Mouse (Mus musculus): ENCODE measurements around the gene Morn1.

Gene Morn1

GRCm38 (mm10) chr4:155158543-155158917, 72.2 kb downstream of the Morn1 start:
- DNase-seq (ENCODE audit: low read depth, low spot score), result no peak

GRCm38 (mm10) chr4:155162433-155163319, 76.3 kb downstream of the Morn1 start:
- DNase-seq (ENCODE audit: low read depth, low spot score), result no peak

GRCm38 (mm10) chr4:155163320-155163651, 76.9 kb downstream of the Morn1 start:
- DNase-seq (ENCODE audit: low read depth, low spot score), result no peak

GRCm38 (mm10) chr4:155163685-155164084, 77.3 kb downstream of the Morn1 start:
- no peak for DNase-seq (ENCODE audit: low read depth, low spot score)

- DNase-seq (ENCODE audit: low read depth, low spot score), result no peak
Observed at GRCm38 (mm10) chr4:155164550-155164949, 78.2 kb downstream of the Morn1 start.

GRCm38 (mm10) chr4:155165861-155166260, 79.5 kb downstream of the Morn1 start:
- DNase-seq (ENCODE audit: low read depth, low spot score), result no peak

GRCm38 (mm10) chr4:155168835-155169252, 82.5 kb downstream of the Morn1 start:
- DNase-seq (ENCODE audit: low read depth, low spot score), result no peak

- no peak for DNase-seq (ENCODE audit: low read depth, low spot score)
Observed at GRCm38 (mm10) chr4:155170614-155171212, 84.3 kb downstream of the Morn1 start.

- no peak for DNase-seq (ENCODE audit: low read depth, low spot score)
Observed at GRCm38 (mm10) chr4:155171961-155172533, 85.7 kb downstream of the Morn1 start.

GRCm38 (mm10) chr4:155172909-155173821, 86.8 kb downstream of the Morn1 start:
- DNase-seq (ENCODE audit: low read depth, low spot score), result peak; percentile 58

GRCm38 (mm10) chr4:155173822-155174785, 87.7 kb downstream of the Morn1 start:
- no peak for DNase-seq (ENCODE audit: low read depth, low spot score)

- no peak for DNase-seq (ENCODE audit: low read depth, low spot score)
Observed at GRCm38 (mm10) chr4:155176210-155176609, 89.8 kb downstream of the Morn1 start.

GRCm38 (mm10) chr4:155178274-155178673, 91.9 kb downstream of the Morn1 start:
- no peak for DNase-seq (ENCODE audit: low read depth, low spot score)

- no peak for DNase-seq (ENCODE audit: low read depth, low spot score)
Observed at GRCm38 (mm10) chr4:155178981-155179512, 92.7 kb downstream of the Morn1 start.

GRCm38 (mm10) chr4:155183201-155183600, 96.8 kb downstream of the Morn1 start:
- no peak for DNase-seq (ENCODE audit: low read depth, low spot score)

- no peak for DNase-seq (ENCODE audit: low read depth, low spot score)
Observed at GRCm38 (mm10) chr4:155184248-155185070, 98.1 kb downstream of the Morn1 start.

- DNase-seq (ENCODE audit: low read depth, low spot score), result no peak
Observed at GRCm38 (mm10) chr4:155185845-155186244, 99.5 kb downstream of the Morn1 start.

GRCm38 (mm10) chr4:155187192-155187674, 100.9 kb downstream of the Morn1 start:
- DNase-seq (ENCODE audit: low read depth, low spot score), result no peak

- no peak for DNase-seq (ENCODE audit: low read depth, low spot score)
Observed at GRCm38 (mm10) chr4:155188341-155188740, 102.0 kb downstream of the Morn1 start.

All from retina, postnatal 7 days (tissue).